Mouse (Mus musculus) thymus, adult 2 months (tissue): Measurements from ENCODE around the gene Aoc2. TPM values are rescaled to one million over a fixed set of nuclear protein-coding genes. Genes with fewer than 3 reads are reported as not detected.

Experiments
- DNase-seq: peaks from one replicate; pipeline ENCODE4 v3.0.0; 2021
- H3K27ac ChIP-seq: fragments of 200-500 bp; 2 replicates; pipeline ENCODE4 v1.5.1; 2012; ENCODE audit warnings: low read length, control low read depth; ENCODE audit not compliant: control insufficient read depth, insufficient read depth
- H3K27me3 ChIP-seq: fragments of 200-500 bp; 2 replicates; pipeline ENCODE4 v1.6.1; 2012; ENCODE audit warnings: mild to moderate bottlenecking, low read length, moderate library complexity, mixed read lengths; ENCODE audit not compliant: control insufficient read depth, insufficient read depth
- H3K36me3 ChIP-seq: fragments of 200-500 bp; 2 replicates; pipeline ENCODE4 v1.6.1; 2012; ENCODE audit warnings: mild to moderate bottlenecking, low read length, moderate library complexity; ENCODE audit not compliant: control insufficient read depth, insufficient read depth
- H3K4me1 ChIP-seq: fragments of 200-500 bp; replicated peaks from 2 replicates; pipeline ENCODE4 v1.6.1; 2012; ENCODE audit warnings: low read length; ENCODE audit not compliant: control insufficient read depth, insufficient read depth
- H3K4me3 ChIP-seq: fragments of 200-500 bp; 2 replicates; pipeline ENCODE4 v1.5.1; 2012; ENCODE audit warnings: mild to moderate bottlenecking, low read length, control low read depth, moderate library complexity; ENCODE audit not compliant: control insufficient read depth, insufficient read depth
- CTCF ChIP-seq: fragments of 200-500 bp; IDR thresholded peaks from 2 replicates; pipeline ENCODE4 v1.5.1; 2012; ENCODE audit warnings: mild to moderate bottlenecking, control low read depth, low read length, moderate library complexity, borderline replicate concordance; ENCODE audit not compliant: control insufficient read depth, poor library complexity, insufficient read depth; ENCODE audit errors: extremely low read depth
- POLR2A ChIP-seq: fragments of 200-500 bp; IDR thresholded peaks from 2 replicates; pipeline ENCODE4 v1.6.1; 2012; ENCODE audit warnings: mild to moderate bottlenecking, low read length, control low read depth, moderate library complexity; ENCODE audit not compliant: control insufficient read depth, poor library complexity, insufficient read depth; ENCODE audit errors: extremely low read depth
- WGBS: fragments of 180-500 bp; shearing (Covaris S2); methylation state at CpG from one replicate; pipeline ENCODE4 v1.1.7; 2018; 5-methylcytosine and 5-hydroxymethylcytosine counted together
- polyA plus RNA-seq: library from polyadenylated mRNA; depleted of rRNA; stranded (reverse); fragments of >200 nt; gene quantifications from 2 replicates; pipeline ENCODE4 v1.2.3, GENCODE M21; 2012; rRNA removed

The Aoc2 gene
- 14.6 and 16.2 TPM in 2 replicates for polyA plus RNA-seq

DNA sequence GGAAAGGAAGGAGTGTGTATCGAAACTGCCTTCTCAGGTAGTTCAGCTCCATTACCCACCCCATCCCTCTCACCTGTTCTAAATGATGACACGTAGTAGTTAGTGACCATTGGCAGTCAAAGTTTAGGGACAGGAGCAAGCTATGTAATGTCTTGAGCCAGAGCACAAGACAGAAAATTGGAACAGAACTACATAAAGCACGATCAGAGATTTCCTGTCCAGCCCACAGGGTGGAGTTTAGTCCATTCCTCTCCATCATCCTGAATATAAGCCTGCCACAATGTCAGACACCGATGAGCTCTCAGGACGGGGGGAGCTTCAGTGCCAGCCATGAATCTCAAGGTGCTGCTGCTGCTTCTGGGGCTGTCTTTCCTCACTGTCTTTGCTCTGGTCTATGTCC is at the start of gene Aoc2:
Gene Aoc2, plus strand, starts transcription at position 301 of the 400 bp plus-strand sequence.
- H3K36me3 ChIP-seq, result peaks cover 53% of the 10 kb centered on the region

DNA sequence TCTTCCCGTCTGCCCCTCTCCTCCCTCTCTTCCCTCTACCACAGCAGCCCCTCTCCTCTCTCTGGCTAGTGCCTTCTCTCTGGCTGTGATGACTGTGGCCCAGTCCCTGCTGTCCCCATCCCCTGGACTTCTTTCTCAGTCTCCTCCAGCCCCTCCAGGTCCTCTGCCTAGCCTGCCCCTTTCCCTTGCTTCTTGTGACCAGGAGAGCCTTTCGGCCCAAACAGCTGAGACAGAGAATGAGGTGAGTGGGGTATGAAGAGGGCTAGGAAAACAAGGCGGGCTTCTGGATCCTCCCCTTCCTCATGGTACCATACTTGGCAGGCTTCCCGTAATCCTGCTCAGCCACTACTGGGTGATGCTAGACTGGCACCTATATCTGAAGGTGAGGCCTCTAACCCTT is 49.6 kb upstream of the Aoc2 start:
- no peaks in the 10 kb centered on the region for H3K36me3 ChIP-seq
- TF ChIP-seq CTCF, result no peak
- TF ChIP-seq POLR2A, result no peak
- WGBS, result 92% methylated on average over 4 of the region's 4 CpGs
- H3K4me3 ChIP-seq, result no peak overlapping the region
- H3K27ac ChIP-seq, result no peak overlapping the region
- H3K4me1 ChIP-seq, result peaks cover 15% of the 10 kb centered on the region
- no peaks in the 10 kb centered on the region for H3K27me3 ChIP-seq
- DNase-seq, result no peak

More for the DNA sequence above, at the start of gene Aoc2:
- Histone ChIP-seq H3K27me3 (no peaks in the 10 kb centered on the region), H3K27ac (no peak within 1 kb of the TSS), H3K4me3 (no peak within 1 kb of the TSS), H3K4me1 (no peaks in the 10 kb centered on the region)
- WGBS, result 93% methylated on average over 5 of the region's 5 CpGs
- TF ChIP-seq CTCF (no peak), POLR2A (no peak)
- DNase-seq, result no peak

DNA sequence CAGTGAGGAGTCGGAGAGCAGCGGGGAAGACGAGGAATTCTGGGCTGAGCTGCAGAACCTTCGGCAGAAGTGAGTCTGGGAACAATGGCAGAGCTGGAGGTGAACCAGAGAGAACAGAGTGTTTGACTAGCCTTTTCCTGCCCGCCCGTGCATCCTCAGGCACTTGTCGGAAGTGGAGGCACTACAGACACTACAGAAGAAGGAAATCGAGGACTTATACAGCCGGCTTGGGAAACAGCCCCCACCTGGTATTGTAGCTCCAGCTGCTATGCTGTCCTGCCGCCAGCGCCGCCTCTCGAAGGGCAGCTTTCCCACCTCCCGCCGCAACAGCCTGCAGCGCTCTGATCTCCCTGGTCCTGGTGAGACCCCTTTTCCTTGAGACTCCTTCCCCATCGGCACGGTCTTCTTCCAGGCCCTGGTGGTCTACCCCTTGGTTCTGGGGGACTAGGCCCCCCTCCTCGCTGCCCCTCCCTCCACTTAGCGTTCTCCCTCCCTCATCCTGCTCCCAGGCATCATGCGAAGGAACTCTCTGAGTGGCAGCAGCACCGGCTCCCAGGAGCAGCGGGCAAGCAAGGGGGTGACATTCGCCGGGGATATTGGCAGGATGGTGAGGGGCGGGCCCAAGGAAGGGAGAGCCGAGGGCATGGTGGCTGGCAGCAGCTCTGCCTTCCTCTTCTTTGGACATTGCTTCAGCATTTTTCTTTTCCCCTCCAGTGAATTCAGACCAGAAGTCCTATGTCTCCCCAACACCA is 48.4 kb upstream of the Aoc2 start:
- Histone ChIP-seq H3K27ac (no peak overlapping the region), H3K27me3 (no peaks in the 10 kb centered on the region), H3K4me3 (no peak overlapping the region), H3K4me1 (peaks cover 15% of the 10 kb centered on the region), H3K36me3 (no peaks in the 10 kb centered on the region)
- WGBS, result 90% methylated on average over 27 of the region's 27 CpGs
- TF ChIP-seq POLR2A, result no peak
- TF ChIP-seq CTCF, result no peak
- DNase-seq, result no peak

DNA sequence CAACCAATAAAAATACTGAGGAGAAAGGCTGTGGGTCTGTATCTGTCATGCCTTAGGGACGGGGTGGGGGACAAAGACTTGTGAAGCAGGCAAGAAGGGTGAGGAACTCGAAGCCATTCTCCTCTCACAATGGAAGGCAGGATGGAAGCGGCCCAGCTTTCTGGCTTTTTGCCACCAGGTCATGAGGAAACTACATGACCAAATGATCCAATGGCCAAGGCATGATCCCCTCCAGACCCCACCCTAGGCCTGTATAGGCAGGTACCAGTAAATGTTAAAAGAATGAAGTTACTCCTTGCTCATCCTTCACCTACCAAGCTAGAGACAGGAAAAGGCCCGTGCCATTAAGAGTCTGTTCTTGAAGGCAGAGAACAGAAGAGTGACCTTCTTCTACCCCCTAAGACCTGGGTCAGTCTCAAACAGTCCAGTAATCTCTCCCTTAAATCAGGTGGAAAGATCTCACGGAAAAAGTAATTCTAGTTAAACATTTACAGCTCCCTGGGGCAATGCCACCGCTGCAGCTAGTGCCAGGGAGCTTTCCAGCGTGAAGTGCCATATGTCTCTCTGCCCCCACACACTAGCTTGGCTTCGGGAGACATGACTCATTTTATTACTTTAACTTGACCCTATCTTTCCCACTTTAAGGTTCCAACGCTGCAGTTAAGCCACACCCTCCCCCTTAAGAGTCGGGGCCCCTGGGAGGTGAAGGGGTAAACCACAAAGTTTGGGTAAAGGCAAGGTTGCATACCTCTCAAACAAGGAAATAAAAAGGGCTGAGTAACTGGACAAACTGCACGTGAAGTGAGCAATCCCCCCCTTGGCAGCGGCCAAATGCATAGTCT is 47.3 kb upstream of the Aoc2 start:
- H3K4me3 ChIP-seq, result peak overlapping the region; percentile 60
- no peak for TF ChIP-seq POLR2A
- TF ChIP-seq CTCF, result no peak
- no peak overlapping the region for H3K27ac ChIP-seq
- H3K4me1 ChIP-seq, result peaks cover 15% of the 10 kb centered on the region
- no peak for DNase-seq
- H3K27me3 ChIP-seq, result no peaks in the 10 kb centered on the region
- no peaks in the 10 kb centered on the region for H3K36me3 ChIP-seq
- WGBS, result 57% methylated on average over 12 of the region's 12 CpGs

DNA sequence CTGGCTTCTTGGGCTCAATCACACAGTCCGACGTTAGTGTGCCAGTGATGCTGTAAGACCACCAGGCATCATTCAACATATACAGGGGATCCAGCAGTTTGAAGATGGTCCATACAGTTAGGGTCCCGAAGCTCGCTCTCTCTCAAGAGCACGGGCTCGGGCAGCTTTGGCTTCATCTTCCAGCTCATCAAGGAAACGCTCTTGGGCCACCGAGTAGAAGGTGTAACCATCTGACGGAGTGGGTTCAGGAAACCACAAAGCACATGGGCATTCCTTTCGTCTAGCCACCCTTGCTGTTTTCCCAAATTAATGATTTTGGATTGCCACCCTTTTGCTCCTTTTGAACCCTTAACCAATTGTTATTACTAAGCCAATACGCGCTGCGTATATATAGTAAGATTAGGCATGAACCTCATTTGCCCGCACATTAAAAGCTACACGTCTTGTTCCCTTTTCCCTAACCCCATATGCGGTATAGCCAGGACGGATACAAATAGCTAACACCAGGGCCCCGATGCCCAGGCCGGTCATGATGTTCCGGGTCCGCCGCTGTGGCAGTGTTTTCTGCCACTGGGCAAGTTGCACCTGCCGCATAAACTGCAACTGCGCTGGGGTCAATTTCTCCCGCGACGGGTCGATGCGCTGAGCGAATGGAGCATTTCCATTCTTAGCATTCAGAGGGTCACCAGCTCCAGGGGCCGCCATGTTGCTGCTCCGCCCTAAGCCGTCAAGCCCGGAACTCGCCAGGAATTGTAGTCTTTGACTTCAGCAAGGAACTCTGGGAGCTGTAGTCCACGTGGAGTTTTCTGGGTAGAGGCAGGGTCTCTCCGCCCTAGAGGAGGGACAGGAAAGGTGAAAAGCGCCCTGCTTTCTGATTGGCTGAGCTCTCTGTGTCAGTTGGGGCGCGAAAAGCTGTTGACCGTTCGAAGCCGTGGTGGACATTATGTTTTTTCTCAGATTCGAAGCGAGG is 46.4 kb upstream of the Aoc2 start, which contains the start of the genes Cntd1 and Coa3:
Gene Cntd1, plus strand, starts transcription at position 790 of the 970 bp plus-strand sequence.
Gene Coa3, minus strand, starts transcription at position 892 of the 970 bp plus-strand sequence.
- Histone ChIP-seq H3K4me3 (peak within 1 kb of the TSS; percentile 60), H3K36me3 (no peaks in the 10 kb centered on the region), H3K4me1 (peaks cover 15% of the 10 kb centered on the region), H3K27ac (no peak within 1 kb of the TSS), H3K27me3 (no peaks in the 10 kb centered on the region)
- peak; percentile 88 for DNase-seq
- TF ChIP-seq POLR2A (peak; percentile 44; the same call in 1 of the 2 replicates), CTCF (peak; percentile 38; the same call in 1 of the 2 replicates)
- 4% methylated on average over 45 of the region's 45 CpGs for WGBS

DNA sequence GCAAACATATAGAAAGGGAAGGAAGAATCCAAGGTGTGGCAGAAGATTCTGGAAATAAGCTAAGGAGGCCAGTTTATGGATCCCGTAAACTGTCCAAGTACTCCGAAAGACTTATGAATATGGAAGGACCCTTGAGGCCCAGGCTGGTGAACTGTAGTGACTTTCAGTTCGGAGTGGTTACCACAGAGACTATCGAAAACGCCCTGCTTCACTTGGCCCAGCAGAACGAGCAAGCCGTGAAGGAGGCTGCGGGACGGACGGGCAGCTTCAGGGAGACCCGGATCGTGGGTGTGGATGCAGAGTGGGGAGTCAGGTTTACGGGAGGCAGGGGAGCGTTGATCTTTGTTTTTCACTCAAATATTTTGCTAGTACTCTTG is 45.7 kb upstream of the Aoc2 start:
- Histone ChIP-seq H3K27me3 (no peaks in the 10 kb centered on the region), H3K27ac (no peak overlapping the region), H3K36me3 (no peaks in the 10 kb centered on the region), H3K4me1 (peaks cover 15% of the 10 kb centered on the region), H3K4me3 (peak overlapping the region; percentile 33)
- no peak for DNase-seq
- TF ChIP-seq POLR2A (no peak), CTCF (no peak)
- 67% methylated on average over 14 of the region's 14 CpGs for WGBS
